Mouse (Mus musculus) myocyte (in vitro differentiated cells): ENCODE data around the gene Wdr13.

ENCODE experiments used
- POLR2A ChIP-seq: IDR thresholded peaks from one replicate; pipeline ENCODE4 v1.6.1; 2011; ENCODE audit warnings: low read depth, mild to moderate bottlenecking, control low read depth, moderate library complexity; ENCODE audit not compliant: insufficient read length
- POLR2AphosphoS2 ChIP-seq: IDR thresholded peaks from one replicate; pipeline ENCODE4 v1.6.1; 2011; ENCODE audit warnings: low read depth, control low read depth; ENCODE audit not compliant: insufficient read length

DNA sequence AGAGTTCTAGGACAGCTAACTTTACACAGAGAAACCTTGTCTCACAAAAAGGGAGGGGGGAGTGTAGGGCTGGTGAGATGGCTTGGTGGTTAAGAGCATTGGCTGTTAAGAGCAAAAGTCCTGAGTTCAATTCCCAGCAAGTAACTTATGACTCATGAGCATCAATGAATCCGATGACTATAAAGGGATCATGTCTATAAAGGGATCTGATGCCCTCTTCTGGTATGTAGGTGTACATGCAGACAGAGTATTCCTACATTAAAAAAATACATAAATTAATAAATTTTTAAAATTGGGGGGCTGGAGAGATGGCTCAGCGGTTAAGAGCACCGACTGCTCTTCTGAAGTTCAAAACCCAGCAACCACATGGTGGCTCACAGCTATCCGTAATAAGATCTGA is 17.4 kb downstream of the Wdr13 start:
- TF ChIP-seq POLR2AphosphoS2 (no peak), POLR2A (no peak)
